ENCODE assay signal across 21 mouse cellular contexts in the genomic region with DNA sequence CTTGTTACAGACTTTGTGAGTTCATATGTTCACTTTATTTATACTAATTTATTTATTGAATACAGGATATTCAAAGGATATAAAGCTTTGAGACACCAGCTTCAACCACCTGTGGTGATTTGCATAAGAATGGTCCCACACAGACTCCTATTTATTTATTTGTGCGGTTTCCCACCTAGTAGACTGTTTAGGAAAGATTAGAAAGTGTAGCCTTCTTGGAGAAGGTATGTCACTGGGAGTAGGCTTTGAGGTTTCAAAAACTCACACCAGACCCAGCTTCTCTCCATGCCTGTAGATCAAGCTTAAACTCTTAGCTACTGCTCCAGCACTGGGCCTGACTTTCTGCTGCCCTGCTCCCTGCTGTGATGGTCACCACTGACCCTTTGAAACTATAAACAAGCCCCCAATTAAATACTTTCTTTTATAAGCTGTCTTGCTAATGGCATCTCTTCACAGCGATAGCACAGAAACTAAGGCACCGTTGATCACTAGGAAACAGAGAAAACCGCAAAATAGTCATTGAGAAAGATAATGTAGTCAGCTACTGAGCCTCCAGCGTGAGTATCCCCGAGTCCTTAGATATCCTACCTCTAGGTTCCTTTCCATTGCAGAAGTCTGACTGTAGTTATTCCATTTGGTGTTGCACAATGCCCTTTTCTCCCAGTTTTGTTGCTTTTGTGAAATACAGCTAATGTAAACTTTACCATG.
A peak's percentile ranks its signal among the peaks of the same experiment; 100 is the strongest.
DNase-seq lines count a peak whose midpoint lies in the region; ATAC-seq and TF ChIP-seq lines count a peak whose summit lies in the region.
"Had no signal": no experiment of that assay in that cellular context is flagged by ENCODE, and none has a peak within 500 bp of the region (broad histone marks: within the 10 kb centered on the region; RNA-seq: fewer than 3 reads in every experiment).

No protein-coding gene starts in this region.

- no peaks in the 10 kb centered on the region for H3K79me2 ChIP-seq in CH12.LX (replicated peaks; ENCODE audit: control insufficient read depth, extremely low read depth, insufficient read depth, poor library complexity, severe bottlenecking)

- no peak for TF ChIP-seq RAD21 in CH12.LX (IDR thresholded peaks at IDR 0.05; ENCODE audit: low read depth, low read length)

- TF ChIP-seq EP300 in CH12.LX (IDR thresholded peaks at IDR 0.05; ENCODE audit: low read length): no peak
- TF ChIP-seq EP300 in liver, postnatal 0 days (IDR thresholded peaks at IDR 0.05; ENCODE audit: low read depth): peak; percentile 85

- ATAC-seq in liver, embryonic 13.5 days (ENCODE audit: low read depth): peak; percentile 89
- peak; percentile 62 for ATAC-seq in liver, postnatal 0 days
- ATAC-seq: forebrain, embryonic 16.5 days; hindbrain, postnatal 0 days had no signal

- no peaks in the 10 kb centered on the region for H3K4me1 ChIP-seq in CH12.LX (ENCODE audit: control insufficient read depth in 1 of 2, insufficient read depth in 2 of 2)
- peaks cover 15% of the 10 kb centered on the region for H3K4me1 ChIP-seq in liver, embryonic 13.5 days (replicated peaks)
- no peaks in the 10 kb centered on the region for H3K4me1 ChIP-seq in liver, postnatal 0 days (ENCODE audit: insufficient read depth)
- H3K4me1 ChIP-seq: embryonic facial prominence, embryonic 13.5 days; forebrain, embryonic 12.5 days; hindbrain, embryonic 13.5 days had no signal

- TF ChIP-seq POLR2A in CH12.LX (IDR thresholded peaks at IDR 0.05; ENCODE audit: low read depth, low read length): no peak

- no peaks in the 10 kb centered on the region for H3K36me3 ChIP-seq in CH12.LX (replicated peaks in 1 of 2; ENCODE audit: control insufficient read depth in 1 of 2, insufficient read depth in 1 of 2, low read length in 1 of 2)
- no peaks in the 10 kb centered on the region for H3K36me3 ChIP-seq in liver, embryonic 13.5 days
- H3K36me3 ChIP-seq in liver, postnatal 0 days (replicated peaks; ENCODE audit: insufficient read depth, low read length): no peaks in the 10 kb centered on the region
- H3K36me3 ChIP-seq: embryonic facial prominence, embryonic 13.5 days; forebrain, embryonic 12.5 days; heart, embryonic 15.5 days; hindbrain, embryonic 13.5 days had no signal

- no peak overlapping the region for H3K4me3 ChIP-seq in CH12.LX (replicated peaks in 1 of 3; ENCODE audit: low read depth in 2 of 3, low read length in 2 of 3, poor library complexity in 1 of 3)
- no peak overlapping the region for H3K4me3 ChIP-seq in liver, embryonic 13.5 days (replicated peaks)
- no peak overlapping the region for H3K4me3 ChIP-seq in liver, postnatal 0 days (ENCODE audit: low read depth, low read length)
- H3K4me3 ChIP-seq: embryonic facial prominence, embryonic 13.5 days; forebrain, embryonic 12.5 days; heart, adult 2 months; heart, embryonic 15.5 days; hindbrain, embryonic 13.5 days had no signal

- in situ Hi-C loops in CH12.LX (cut with MboI; ENCODE audit: low pct_ligation_motif_present, low pct_unique_long_range_greater_than_20kb, low sequenced_read_pairs): no loop called here

- 13% methylated on average over 6 of the region's 6 CpGs for WGBS in liver, embryonic 13.5 days (ENCODE audit: insufficient replicate concordance)
- WGBS in liver, postnatal 0 days (ENCODE audit: insufficient replicate concordance): 46% methylated on average over 6 of the region's 6 CpGs

- dilution Hi-C loops in CH12.LX (cut with MboI; ENCODE audit: extremely low pct_ligation_motif_present, extremely low pct_unique_long_range_greater_than_20kb, low sequenced_read_pairs): no loop called here

- H3K27ac ChIP-seq in CH12.LX (ENCODE audit: insufficient read depth, low read depth): no peak overlapping the region
- H3K27ac ChIP-seq in liver, embryonic 13.5 days: no peak overlapping the region
- H3K27ac ChIP-seq in liver, postnatal 0 days (ENCODE audit: low read depth): no peak overlapping the region
- H3K27ac ChIP-seq: embryonic facial prominence, embryonic 13.5 days; forebrain, embryonic 12.5 days; heart, adult 2 months; heart, embryonic 15.5 days; hindbrain, embryonic 13.5 days; hindbrain, postnatal 0 days had no signal

- H3K9me3 ChIP-seq in CH12.LX (replicated peaks; ENCODE audit: low read length): no peaks in the 10 kb centered on the region
- H3K9me3 ChIP-seq in liver, embryonic 13.5 days (replicated peaks): no peaks in the 10 kb centered on the region
- no peaks in the 10 kb centered on the region for H3K9me3 ChIP-seq in liver, postnatal 0 days (ENCODE audit: low read length)
- H3K9me3 ChIP-seq: embryonic facial prominence, embryonic 13.5 days; forebrain, embryonic 12.5 days; heart, embryonic 15.5 days; hindbrain, embryonic 13.5 days had no signal

- no peak for TF ChIP-seq CTCF in CH12.LX (conservative IDR thresholded peaks at IDR 0.05 in 1 of 2, IDR thresholded peaks at IDR 0.05 in 1 of 2; ENCODE audit: low read depth in 2 of 2, low read length in 2 of 2)
- no peak for TF ChIP-seq CTCF in liver, postnatal 0 days (IDR thresholded peaks at IDR 0.05; ENCODE audit: low read depth)

- DNase-seq in CH12.LX (ENCODE audit: extremely low read depth): no peak
- DNase-seq in c-Kit-positive CD71-positive TER-119-positive erythroid progenitor cells, embryonic 14.5 days (ENCODE audit: low spot score): peak; percentile 13
- DNase-seq in liver, embryonic 13.5 days: peak; percentile 17
- DNase-seq in liver, postnatal 0 days: no peak
- no peak for DNase-seq in right cerebral cortex, postnatal 36 days (ENCODE audit: low spot score in 2 of 2)
- DNase-seq in spleen, adult 18-20 months: no peak
- DNase-seq in adrenal gland, adult 18-20 months (ENCODE audit: low spot score in 2 of 2): no peak
- DNase-seq in layer of hippocampus, adult 11-12 months (ENCODE audit: low spot score): no peak
- DNase-seq: adrenal gland, postnatal 10 days; cerebellum, adult 18-20 months; cerebellum, postnatal 10 days; gastrocnemius, postnatal 14 days; heart, adult 2 months; heart, postnatal 14 days had no signal

- peak overlapping the region; percentile 50 for H3K4me2 ChIP-seq in CH12.LX (ENCODE audit: insufficient read depth, low read depth, poor library complexity, severe bottlenecking)
- peak overlapping the region; percentile 46 for H3K4me2 ChIP-seq in liver, embryonic 13.5 days
- 0 out of 2 replicates have a peak overlapping the region, but pooled peaks have one; percentile 18 for H3K4me2 ChIP-seq in liver, postnatal 0 days (ENCODE audit: low read depth, low read length)
- H3K4me2 ChIP-seq: embryonic facial prominence, embryonic 13.5 days; forebrain, embryonic 12.5 days; heart, embryonic 11.5 days; heart, embryonic 15.5 days; hindbrain, embryonic 13.5 days had no signal

- H3K27me3 ChIP-seq in CH12.LX (replicated peaks): no peaks in the 10 kb centered on the region
- H3K27me3 ChIP-seq in liver, embryonic 13.5 days: no peaks in the 10 kb centered on the region
- no peaks in the 10 kb centered on the region for H3K27me3 ChIP-seq in liver, postnatal 0 days (ENCODE audit: insufficient read depth, low read length)
- H3K27me3 ChIP-seq: embryonic facial prominence, embryonic 13.5 days; forebrain, embryonic 12.5 days; heart, embryonic 15.5 days; hindbrain, embryonic 13.5 days had no signal

- no peak overlapping the region for H3K9ac ChIP-seq in CH12.LX (ENCODE audit: insufficient read depth, low read depth)
- no peak overlapping the region for H3K9ac ChIP-seq in liver, embryonic 13.5 days
- no peak overlapping the region for H3K9ac ChIP-seq in liver, postnatal 0 days (replicated peaks)
- H3K9ac ChIP-seq: embryonic facial prominence, embryonic 13.5 days; forebrain, embryonic 12.5 days; heart, embryonic 15.5 days; hindbrain, embryonic 13.5 days had no signal

TF ChIP-seq in CH12.LX, 34 proteins besides CTCF, POLR2A, EP300 and RAD21:
- TF ChIP-seq GABPA (IDR thresholded peaks at IDR 0.05; ENCODE audit: insufficient replicate concordance, low read depth, low read length) (no peak), USF1 (IDR thresholded peaks at IDR 0.05; ENCODE audit: low read depth, low read length) (no peak), MEF2A (IDR thresholded peaks at IDR 0.05; ENCODE audit: borderline replicate concordance, low read depth, low read length) (no peak), MAFK (IDR thresholded peaks at IDR 0.05; ENCODE audit: insufficient replicate concordance, low read length) (no peak), ZMIZ1 (IDR thresholded peaks at IDR 0.05; ENCODE audit: low read depth, low read length) (no peak), USF2 (conservative IDR thresholded peaks at IDR 0.05; ENCODE audit: low read depth, low read length) (no peak), RCOR1 (conservative IDR thresholded peaks at IDR 0.05; ENCODE audit: low read depth, low read length) (no peak), MYC (IDR thresholded peaks at IDR 0.05; ENCODE audit: low read depth, low read length) (no peak), JUN (IDR thresholded peaks at IDR 0.05; ENCODE audit: insufficient read depth, low read depth, low read length) (no peak), ELF1 (IDR thresholded peaks at IDR 0.05; ENCODE audit: low read depth, low read length) (no peak), ETS1 (conservative IDR thresholded peaks at IDR 0.05; ENCODE audit: low read depth, low read length) (no peak), SIN3A (IDR thresholded peaks at IDR 0.05; ENCODE audit: low read length) (no peak)

Comparison
In these comparisons a context has a peak if more than half of its experiments do, and no peak if none do; other contexts are left out.
1. DNase-seq: peak in c-Kit-positive CD71-positive TER-119-positive erythroid progenitor cells, embryonic 14.5 days (single experiment) and liver, embryonic 13.5 days (single experiment); none in CH12.LX (single experiment), liver, postnatal 0 days (single experiment), right cerebral cortex, postnatal 36 days (0 of 2), spleen, adult 18-20 months (0 of 2), adrenal gland, adult 18-20 months (0 of 2) and layer of hippocampus, adult 11-12 months (single experiment).
2. Peak in every context shown above with its lines, with median percentiles within 50 percentile points of each other: H3K4me2 ChIP-seq.